Mouse (Mus musculus): ENCODE data around the gene Matn1.

GRCm38 (mm10) chr4:130899782-130900427, 44.3 kb upstream of the Matn1 start:
- no peak for TF ChIP-seq CTCF (IDR thresholded peaks at IDR 0.05; ENCODE audit: low read depth, low read length)
- no peak for TF ChIP-seq GATA1 (IDR thresholded peaks at IDR 0.05; ENCODE audit: borderline replicate concordance, low read length)

Measured in G1E (cell line).